Mouse (Mus musculus): ENCODE data around the gene Ifi35. TPM values are rescaled to one million over a fixed set of nuclear protein-coding genes. Genes with fewer than 3 reads are reported as not detected.

Ifi35 gene
- 3.9 and 4.0 TPM in 2 replicates for polyA plus RNA-seq (2015; fragmentation: Nextera tagmentation; extraction: Ambion mirVana)

GRCm38 (mm10) chr11:101448274-101448746, at the start of gene Ifi35:
Gene Ifi35, plus strand, starts transcription at chr11:101448407.
- H3K4me2 ChIP-seq: 0 out of 2 replicates have a peak within 1 kb of the TSS, but pooled peaks have one; percentile 0
- WGBS: 49% methylated on average over 10 of the region's 10 CpGs

GRCm38 (mm10) chr11:101415306-101415705, 32.9 kb upstream of the Ifi35 start:
- 92% methylated on average over 2 of the region's 2 CpGs for WGBS
- no peak overlapping the region for H3K4me2 ChIP-seq

More at GRCm38 (mm10) chr11:101448274-101448746, at the start of gene Ifi35:
- no peak within 1 kb of the TSS for H3K9ac ChIP-seq
- H3K4me3 ChIP-seq: 0 out of 2 replicates have a peak within 1 kb of the TSS, but pooled peaks have one; percentile 2
- ATAC-seq (replicated peaks): no peak
- H3K36me3 ChIP-seq (replicated peaks): peaks cover 20% of the 10 kb centered on the region
- no peaks in the 10 kb centered on the region for H3K9me3 ChIP-seq
- H3K27me3 ChIP-seq (replicated peaks): no peaks in the 10 kb centered on the region
- no peak within 1 kb of the TSS for H3K27ac ChIP-seq
- peaks cover 10% of the 10 kb centered on the region for H3K4me1 ChIP-seq

GRCm38 (mm10) chr11:101416433-101417100, 31.6 kb upstream of the Ifi35 start:
- Histone ChIP-seq H3K9ac (peak overlapping the region; percentile 90), H3K27ac (peak overlapping the region; percentile 90), H3K4me1 (peaks cover 8% of the 10 kb centered on the region), H3K36me3 (replicated peaks) (peaks cover 11% of the 10 kb centered on the region; the same call in 1 of the 2 replicates), H3K9me3 (no peaks in the 10 kb centered on the region), H3K4me3 (peak overlapping the region; percentile 92), H3K27me3 (replicated peaks) (no peaks in the 10 kb centered on the region), H3K4me2 (peak overlapping the region; percentile 66)
- peak; percentile 73 for ATAC-seq (replicated peaks)
- under 1% methylated on average over 11 of the region's 11 CpGs for WGBS

More at GRCm38 (mm10) chr11:101415306-101415705, 32.9 kb upstream of the Ifi35 start:
- H3K4me3 ChIP-seq: no peak overlapping the region
- no peaks in the 10 kb centered on the region for H3K9me3 ChIP-seq
- H3K27me3 ChIP-seq (replicated peaks): no peaks in the 10 kb centered on the region
- no peak overlapping the region for H3K9ac ChIP-seq
- H3K4me1 ChIP-seq: peaks cover 8% of the 10 kb centered on the region
- H3K27ac ChIP-seq: no peak overlapping the region
- H3K36me3 ChIP-seq (replicated peaks): peaks cover 21% of the 10 kb centered on the region
- ATAC-seq (replicated peaks): no peak

GRCm38 (mm10) chr11:101417101-101417855, 30.9 kb upstream of the Ifi35 start, which contains the start of gene Aarsd1:
Gene Aarsd1, minus strand, starts transcription at chr11:101417615.
- Histone ChIP-seq H3K27me3 (replicated peaks) (no peaks in the 10 kb centered on the region), H3K4me3 (peak within 1 kb of the TSS; percentile 92), H3K9ac (peak within 1 kb of the TSS; percentile 90), H3K27ac (peak within 1 kb of the TSS; percentile 90), H3K4me2 (peak within 1 kb of the TSS; percentile 66), H3K4me1 (peaks cover 8% of the 10 kb centered on the region), H3K36me3 (replicated peaks) (peaks cover 4% of the 10 kb centered on the region; the same call in 1 of the 2 replicates), H3K9me3 (no peaks in the 10 kb centered on the region)
- under 1% methylated on average over 44 of the region's 45 CpGs for WGBS
- ATAC-seq (replicated peaks): peak; percentile 89

- H3K4me2 ChIP-seq: no peak overlapping the region
- H3K9ac ChIP-seq: no peak overlapping the region
- no peak overlapping the region for H3K27ac ChIP-seq
- no peaks in the 10 kb centered on the region for H3K9me3 ChIP-seq
- H3K4me3 ChIP-seq: no peak overlapping the region
- no peak for ATAC-seq (replicated peaks)
- peaks cover 12% of the 10 kb centered on the region for H3K4me1 ChIP-seq
- H3K36me3 ChIP-seq (replicated peaks): no peaks in the 10 kb centered on the region
- no peaks in the 10 kb centered on the region for H3K27me3 ChIP-seq (replicated peaks)
- 61% methylated on average over 6 of the region's 6 CpGs for WGBS
Observed at GRCm38 (mm10) chr11:101418991-101419390, 29.2 kb upstream of the Ifi35 start.

GRCm38 (mm10) chr11:101419610-101420009, 28.6 kb upstream of the Ifi35 start:
- no peak for ATAC-seq (replicated peaks)
- Histone ChIP-seq H3K4me2 (no peak overlapping the region), H3K27me3 (replicated peaks) (no peaks in the 10 kb centered on the region), H3K36me3 (replicated peaks) (no peaks in the 10 kb centered on the region), H3K4me1 (peaks cover 18% of the 10 kb centered on the region), H3K4me3 (no peak overlapping the region), H3K9me3 (no peaks in the 10 kb centered on the region), H3K27ac (no peak overlapping the region), H3K9ac (no peak overlapping the region)
- WGBS: 20% methylated on average over 3 of the region's 3 CpGs

- no peak overlapping the region for H3K27ac ChIP-seq
- ATAC-seq (replicated peaks): no peak
- H3K4me2 ChIP-seq: no peak overlapping the region
- H3K27me3 ChIP-seq (replicated peaks): no peaks in the 10 kb centered on the region
- 89% methylated on average over 5 of the region's 5 CpGs for WGBS
- no peaks in the 10 kb centered on the region for H3K36me3 ChIP-seq (replicated peaks)
- H3K4me1 ChIP-seq: peaks cover 19% of the 10 kb centered on the region
- no peak overlapping the region for H3K4me3 ChIP-seq
- H3K9ac ChIP-seq: no peak overlapping the region
- no peaks in the 10 kb centered on the region for H3K9me3 ChIP-seq
Observed at GRCm38 (mm10) chr11:101420148-101420547, 28.1 kb upstream of the Ifi35 start.

GRCm38 (mm10) chr11:101424105-101424851, 23.9 kb upstream of the Ifi35 start, which contains the start of gene Gm27029:
Gene Gm27029, minus strand, starts transcription at chr11:101424796.
- peak within 1 kb of the TSS; percentile 74 for H3K9ac ChIP-seq
- 7% methylated on average over 23 of the region's 23 CpGs for WGBS
- H3K9me3 ChIP-seq: no peaks in the 10 kb centered on the region
- H3K4me2 ChIP-seq: peak within 1 kb of the TSS; percentile 81
- H3K27ac ChIP-seq: peak within 1 kb of the TSS; percentile 91
- ATAC-seq (replicated peaks): peak; percentile 48
- no peaks in the 10 kb centered on the region for H3K27me3 ChIP-seq (replicated peaks)
- peak within 1 kb of the TSS; percentile 86 for H3K4me3 ChIP-seq
- H3K36me3 ChIP-seq (replicated peaks): no peaks in the 10 kb centered on the region
- peaks cover 31% of the 10 kb centered on the region for H3K4me1 ChIP-seq

GRCm38 (mm10) chr11:101424925-101425813, 23.0 kb upstream of the Ifi35 start, which contains the start of the genes Rundc1 and Ptges3l:
Gene Rundc1, plus strand, starts transcription at chr11:101425085.
Gene Ptges3l, minus strand, starts transcription at chr11:101425333.
- H3K4me1 ChIP-seq: peaks cover 31% of the 10 kb centered on the region
- peak; percentile 95 for ATAC-seq (replicated peaks)
- H3K4me3 ChIP-seq: peak within 1 kb of the TSS; percentile 86
- peaks cover 3% of the 10 kb centered on the region; the same call in 1 of the 2 replicates for H3K36me3 ChIP-seq (replicated peaks)
- H3K4me2 ChIP-seq: peak within 1 kb of the TSS; percentile 81
- under 1% methylated on average over 81 of the region's 81 CpGs for WGBS
- no peaks in the 10 kb centered on the region for H3K9me3 ChIP-seq
- H3K27ac ChIP-seq: peak within 1 kb of the TSS; percentile 91
- peak within 1 kb of the TSS; percentile 74 for H3K9ac ChIP-seq
- H3K27me3 ChIP-seq (replicated peaks): no peaks in the 10 kb centered on the region

- no peaks in the 10 kb centered on the region for H3K9me3 ChIP-seq
- 0 out of 2 replicates have a peak overlapping the region, but pooled peaks have one; percentile 91 for H3K27ac ChIP-seq
- H3K36me3 ChIP-seq (replicated peaks): peaks cover 7% of the 10 kb centered on the region
- peak overlapping the region; percentile 81 for H3K4me2 ChIP-seq
- H3K27me3 ChIP-seq (replicated peaks): no peaks in the 10 kb centered on the region
- WGBS: 69% methylated on average over 8 of the region's 8 CpGs
- ATAC-seq (replicated peaks): no peak
- peak overlapping the region; percentile 74 for H3K9ac ChIP-seq
- peaks cover 31% of the 10 kb centered on the region for H3K4me1 ChIP-seq
- peak overlapping the region; percentile 86 for H3K4me3 ChIP-seq
Observed at GRCm38 (mm10) chr11:101426165-101426564, 22.0 kb upstream of the Ifi35 start.

- H3K4me3 ChIP-seq: no peak overlapping the region
- H3K27ac ChIP-seq: no peak overlapping the region
- H3K27me3 ChIP-seq (replicated peaks): no peaks in the 10 kb centered on the region
- no peak overlapping the region for H3K9ac ChIP-seq
- H3K36me3 ChIP-seq (replicated peaks): peaks cover 48% of the 10 kb centered on the region
- no peaks in the 10 kb centered on the region for H3K9me3 ChIP-seq
- WGBS: 93% methylated on average over 9 of the region's 9 CpGs
- no peak for ATAC-seq (replicated peaks)
- peaks cover 12% of the 10 kb centered on the region for H3K4me1 ChIP-seq
- no peak overlapping the region for H3K4me2 ChIP-seq
Observed at GRCm38 (mm10) chr11:101431327-101431726, 16.9 kb upstream of the Ifi35 start.

Measured in midbrain, embryonic 15.5 days (tissue).